Mouse (Mus musculus) liver, adult 2 months (tissue): ENCODE data around the gene Ifi27l2b.

ENCODE experiments used
- CTCF ChIP-seq: fragments of 200-500 bp; IDR thresholded peaks from 2 replicates; pipeline ENCODE4 v1.5.1; 2011; ENCODE audit warnings: low read depth, low read length, control low read depth
- POLR2A ChIP-seq: fragments of 200-500 bp; IDR thresholded peaks from 2 replicates; pipeline ENCODE4 v1.6.1; 2011; ENCODE audit warnings: low read length, control low read depth; ENCODE audit not compliant: insufficient read depth; ENCODE audit errors: extremely low read depth

GRCm38 (mm10) chr12:103504402-103504801 lies 47.4 kb upstream of the Ifi27l2b start:
- no peak for TF ChIP-seq CTCF
- TF ChIP-seq POLR2A = no peak
